Mouse (Mus musculus) layer of hippocampus, postnatal 10 days (tissue): ENCODE measurements at regions not wholly inside any gene's neighbourhood (a gene's known extent, or its start where the extent isn't known, plus 50 kb on each side); places are given as distances from the start of the nearest gene placed in this dataset.
A peak's percentile ranks its signal among the peaks of the same experiment; 100 is the strongest.

Source experiments
- DNase-seq, 2 experiments: peaks; one replicate each; pipeline ENCODE4 v3.0.0; 2021; ENCODE audit warnings: low spot score in 2 of 2

GRCm38 (mm10) chr10:122386748-122387147 is 61.6 kb upstream of the Avpr1a start:
- DNase-seq: no peak

DNA sequence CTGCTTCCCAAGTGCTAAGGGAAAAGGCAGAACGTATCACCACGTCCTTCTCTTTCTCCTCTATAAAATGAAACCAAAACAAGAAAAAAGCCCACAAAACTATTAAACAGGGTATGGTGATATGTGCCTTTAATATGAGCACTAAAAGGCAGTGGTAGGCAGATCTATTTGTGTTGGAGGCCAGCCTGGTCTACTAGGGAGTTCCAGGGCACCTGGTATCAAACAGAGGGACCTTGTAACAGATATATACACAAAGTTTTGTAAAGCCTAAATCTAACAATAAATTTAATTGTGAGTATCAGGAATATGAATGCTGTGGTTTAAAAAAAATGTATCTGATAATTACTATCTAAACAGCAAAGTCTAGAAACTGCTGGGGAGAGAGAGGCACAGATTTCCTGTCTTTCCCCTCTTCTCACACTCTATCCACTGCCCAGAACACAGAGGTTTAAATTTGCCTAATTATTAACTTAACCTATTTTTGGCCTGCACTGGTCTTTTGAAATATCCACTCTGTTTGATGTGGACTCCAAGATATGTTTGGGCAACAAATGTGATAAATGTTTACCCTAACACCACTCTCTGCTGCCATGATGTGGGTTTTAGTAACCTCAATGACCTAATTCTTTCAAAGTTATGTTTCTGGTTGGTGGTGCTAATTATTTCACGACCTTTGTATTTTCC is 68.5 kb upstream of the Avpr1a start:
- DNase-seq: no peak

- DNase-seq: no peak
Measured at GRCm38 (mm10) chr10:122343291-122343690, 105.0 kb upstream of the Avpr1a start.

GRCm38 (mm10) chr10:122342356-122342755 is 105.9 kb upstream of the Avpr1a start:
- no peak for DNase-seq

GRCm38 (mm10) chr10:122326851-122327250 is 121.4 kb upstream of the Avpr1a start:
- no peak for DNase-seq

GRCm38 (mm10) chr10:122318886-122319285 is 129.4 kb upstream of the Avpr1a start:
- DNase-seq: peak; percentile 30 to 33

GRCm38 (mm10) chr10:122310646-122311193 is 137.6 kb upstream of the Avpr1a start:
- DNase-seq: no peak

- no peak for DNase-seq
Measured at GRCm38 (mm10) chr10:122308691-122309090, 139.6 kb upstream of the Avpr1a start.

DNA sequence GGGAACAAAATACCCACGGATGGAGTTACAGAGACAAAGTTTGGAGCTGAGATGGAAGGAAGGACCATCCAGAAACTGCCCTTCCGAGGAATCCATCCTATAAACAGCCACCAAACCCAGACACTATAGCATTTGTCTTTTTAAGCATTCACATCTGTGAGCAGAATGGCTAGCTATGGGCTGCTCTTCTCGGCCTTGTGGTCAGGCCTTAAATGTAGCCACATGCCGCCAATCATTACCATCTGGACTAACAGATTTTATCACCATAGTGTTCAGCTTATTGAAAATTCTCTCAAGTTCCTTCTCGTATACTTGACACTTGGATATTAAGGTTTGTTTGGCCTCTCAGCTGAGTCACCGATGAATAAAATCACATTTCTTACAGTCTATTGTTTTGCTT is 146.0 kb upstream of the Avpr1a start:
- no peak for DNase-seq

- DNase-seq: no peak
Measured at GRCm38 (mm10) chr10:122295921-122296425, 152.3 kb upstream of the Avpr1a start.

DNA sequence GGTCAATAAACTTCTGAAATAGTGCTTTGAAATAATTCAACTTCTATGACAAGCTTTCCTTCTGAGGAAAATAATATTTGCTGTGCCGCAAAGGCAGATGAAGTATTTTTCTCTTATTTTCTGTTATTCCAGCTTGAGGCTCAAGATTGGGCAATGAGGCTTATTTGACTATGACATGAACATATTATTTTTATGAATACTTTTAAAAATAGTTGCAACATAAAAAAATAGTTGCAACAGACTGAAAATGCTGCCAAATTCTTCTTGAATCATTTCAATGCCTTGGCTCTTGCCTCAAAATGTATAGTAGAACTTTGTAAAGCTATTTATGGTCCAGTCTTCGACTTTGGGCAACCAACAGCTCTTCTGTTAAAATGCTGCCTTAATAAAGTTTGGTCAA is 156.7 kb upstream of the Avpr1a start:
- no peak for DNase-seq

- no peak for DNase-seq
Measured at GRCm38 (mm10) chr10:122291091-122291490, 157.2 kb upstream of the Avpr1a start.

- no peak for DNase-seq
Measured at GRCm38 (mm10) chr10:122274885-122275284, 173.4 kb upstream of the Avpr1a start.

DNA sequence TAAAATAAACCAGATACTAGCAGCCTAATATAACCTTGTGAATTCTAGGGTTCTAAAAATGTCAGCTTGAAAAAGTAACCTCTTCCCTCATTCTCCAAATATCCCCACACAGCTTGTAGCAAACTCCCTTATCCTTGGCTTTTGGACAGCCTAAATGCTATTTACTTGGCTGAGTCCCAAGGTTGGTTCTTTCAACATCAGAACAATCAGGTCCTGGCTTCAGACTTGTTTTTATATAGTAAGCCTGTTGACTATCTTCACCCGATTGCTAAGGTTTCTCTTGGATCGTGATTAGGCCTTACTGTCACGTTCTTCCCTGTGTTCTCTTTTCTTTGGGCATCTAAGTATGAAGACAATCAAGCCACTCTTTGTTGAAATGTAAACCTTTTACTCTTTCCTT is 174.1 kb upstream of the Avpr1a start:
- no peak for DNase-seq

- DNase-seq: no peak
Measured at GRCm38 (mm10) chr10:122264070-122264469, 166.9 kb upstream of the Rxylt1 start.

GRCm38 (mm10) chr10:122259354-122259753 is 162.2 kb upstream of the Rxylt1 start:
- no peak for DNase-seq

DNA sequence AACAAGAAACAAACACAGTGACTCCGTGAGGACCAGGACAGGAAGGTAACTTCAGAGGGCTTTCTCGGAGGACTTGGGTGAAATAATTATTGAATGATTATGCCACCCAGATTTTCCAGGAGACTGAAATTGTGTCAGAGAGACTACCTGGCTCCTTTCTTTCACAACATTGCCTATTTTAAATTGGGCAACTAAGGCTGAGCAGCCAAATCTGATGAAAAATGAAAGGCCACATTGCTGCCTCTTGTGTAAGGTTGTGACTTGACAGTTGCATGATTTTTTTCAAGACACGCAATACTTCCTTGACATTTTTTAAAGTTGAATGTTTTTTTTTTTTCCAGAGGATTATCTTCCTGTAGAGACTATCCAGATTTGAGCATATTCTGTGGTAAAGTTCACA is 161.5 kb upstream of the Rxylt1 start:
- DNase-seq: no peak

GRCm38 (mm10) chr10:122231818-122232217 is 134.6 kb upstream of the Rxylt1 start:
- no peak for DNase-seq

DNA sequence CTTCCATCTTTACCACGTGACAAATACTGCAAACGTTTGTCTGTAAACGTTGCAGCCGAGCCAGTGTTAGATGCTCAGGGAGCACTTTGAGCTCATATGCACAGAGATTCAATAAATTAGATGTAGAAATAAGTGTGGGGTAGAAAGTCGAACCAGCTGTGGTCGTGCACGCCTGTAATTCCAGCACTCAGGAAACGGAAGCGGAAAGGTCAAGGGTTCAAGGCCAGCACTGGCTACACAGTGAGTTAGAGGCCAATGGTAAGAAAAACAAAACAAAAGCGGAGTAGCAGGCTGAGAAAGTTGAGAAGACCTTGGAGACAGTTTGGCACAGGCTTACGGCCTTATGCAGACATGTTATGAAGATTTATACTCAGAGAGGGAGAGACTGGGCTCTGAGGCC is 133.6 kb upstream of the Rxylt1 start:
- DNase-seq: no peak

DNA sequence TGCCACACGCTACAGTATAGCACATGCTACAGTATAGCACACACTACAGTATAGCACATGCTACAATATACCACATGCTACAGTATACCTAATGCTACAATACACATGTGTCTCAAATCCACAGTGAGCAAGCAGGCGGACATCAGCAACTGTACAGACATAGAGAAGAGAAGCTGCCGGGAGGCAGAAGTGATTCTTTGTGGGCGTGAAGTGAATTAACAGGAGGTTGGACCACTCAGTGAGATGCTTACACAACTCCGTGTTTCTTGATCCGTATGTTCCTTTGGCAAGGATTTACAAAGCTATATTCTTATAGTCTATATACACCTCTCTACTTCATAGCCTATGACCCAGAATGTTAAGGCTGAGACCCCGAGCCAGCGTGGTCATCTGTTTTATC is 128.5 kb upstream of the Rxylt1 start:
- DNase-seq: no peak

GRCm38 (mm10) chr10:122223076-122223475 is 125.9 kb upstream of the Rxylt1 start:
- DNase-seq: no peak

DNA sequence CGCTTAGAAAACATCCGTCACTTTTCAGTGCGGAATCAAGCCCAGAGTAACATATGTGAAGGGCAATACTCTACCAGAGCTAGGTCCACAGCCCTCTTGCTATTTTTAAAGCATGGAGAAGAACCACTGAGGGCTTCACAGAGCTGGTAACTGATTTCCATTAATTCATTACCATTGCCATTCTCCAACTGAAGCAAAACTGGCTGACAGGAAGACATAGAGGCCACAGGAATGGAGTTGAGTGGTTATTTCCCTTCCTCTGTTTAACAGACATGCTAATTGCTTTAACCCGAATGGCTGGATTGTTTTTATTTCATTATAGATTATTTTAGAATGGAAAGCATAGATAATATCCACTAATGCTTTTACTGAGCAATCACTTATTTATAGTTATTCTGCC is 120.4 kb upstream of the Rxylt1 start:
- DNase-seq: no peak

DNA sequence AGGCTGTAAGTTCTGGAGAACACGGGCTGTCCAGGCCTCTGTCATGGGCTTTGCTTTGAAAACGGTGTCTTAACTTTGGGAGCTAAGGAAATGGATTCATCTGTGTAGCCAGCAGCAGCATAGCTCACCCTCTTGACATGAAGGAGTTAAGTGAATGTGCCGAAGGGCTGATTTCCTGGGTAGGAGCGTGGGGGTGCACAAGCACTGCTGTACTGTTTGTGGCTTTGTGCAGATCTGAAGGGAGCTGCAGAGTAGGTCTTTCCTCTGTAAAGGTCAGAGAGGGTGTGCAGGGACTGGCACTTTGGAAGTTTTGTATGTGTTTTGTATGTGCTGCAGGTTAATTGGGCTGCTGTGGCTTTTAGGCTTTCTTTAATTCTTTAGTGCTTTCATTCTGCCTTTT is 102.6 kb upstream of the Rxylt1 start:
- no peak for DNase-seq
